Mouse (Mus musculus) frontal cortex, adult (tissue): ENCODE measurements at regions not wholly inside any gene's neighbourhood (a gene's known extent, or its start where the extent isn't known, plus 50 kb on each side); places are given as distances from the start of the nearest gene placed in this dataset.

Experiments used
- ATAC-seq: cut with Nextera tagmentation; 2 replicates; pipeline ENCODE4 v1.9.2; 2017; ENCODE audit warnings: mild to moderate bottlenecking, moderate library complexity, mixed read lengths; ENCODE audit not compliant: low TSS enrichment

DNA sequence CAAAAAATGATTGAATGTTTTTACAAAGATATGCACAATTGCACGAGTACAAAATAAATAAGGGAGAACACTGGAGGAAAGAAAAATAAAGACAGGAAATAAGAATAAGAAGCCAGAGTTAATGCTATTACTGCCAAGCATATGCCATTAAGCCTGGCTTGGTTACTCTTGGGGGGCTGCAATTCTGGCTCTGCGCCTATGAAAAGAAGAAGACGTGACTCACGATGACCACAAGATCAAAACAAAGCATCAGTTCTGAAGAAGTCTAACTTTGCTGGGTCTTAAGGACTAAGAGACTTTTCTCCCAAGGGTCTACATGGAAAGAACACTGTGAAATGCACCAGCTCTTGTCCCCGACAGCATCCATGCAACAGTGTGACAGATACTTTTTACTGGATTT lies 454.8 kb upstream of the Mpdz start:
- no peak for ATAC-seq

DNA sequence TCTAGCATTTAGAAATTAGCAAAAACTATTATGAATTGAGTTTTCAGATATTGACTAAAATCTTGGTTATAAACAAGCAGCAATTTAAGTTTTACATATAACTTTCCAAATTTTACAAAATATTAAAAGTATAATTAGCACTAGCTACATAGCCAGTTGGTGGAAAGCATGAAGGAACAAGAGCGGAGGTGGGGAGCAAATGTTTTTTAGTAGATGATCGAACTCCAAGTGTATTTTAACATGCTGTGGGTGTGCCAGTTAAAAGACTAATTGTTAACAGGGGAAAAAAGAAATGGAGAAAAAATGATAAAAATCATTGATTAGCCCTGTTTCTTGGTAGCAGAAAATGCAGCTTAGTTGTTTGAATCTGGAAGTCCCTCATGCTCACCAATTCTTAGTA lies 426.3 kb upstream of the Mpdz start:
- ATAC-seq, result no peak

DNA sequence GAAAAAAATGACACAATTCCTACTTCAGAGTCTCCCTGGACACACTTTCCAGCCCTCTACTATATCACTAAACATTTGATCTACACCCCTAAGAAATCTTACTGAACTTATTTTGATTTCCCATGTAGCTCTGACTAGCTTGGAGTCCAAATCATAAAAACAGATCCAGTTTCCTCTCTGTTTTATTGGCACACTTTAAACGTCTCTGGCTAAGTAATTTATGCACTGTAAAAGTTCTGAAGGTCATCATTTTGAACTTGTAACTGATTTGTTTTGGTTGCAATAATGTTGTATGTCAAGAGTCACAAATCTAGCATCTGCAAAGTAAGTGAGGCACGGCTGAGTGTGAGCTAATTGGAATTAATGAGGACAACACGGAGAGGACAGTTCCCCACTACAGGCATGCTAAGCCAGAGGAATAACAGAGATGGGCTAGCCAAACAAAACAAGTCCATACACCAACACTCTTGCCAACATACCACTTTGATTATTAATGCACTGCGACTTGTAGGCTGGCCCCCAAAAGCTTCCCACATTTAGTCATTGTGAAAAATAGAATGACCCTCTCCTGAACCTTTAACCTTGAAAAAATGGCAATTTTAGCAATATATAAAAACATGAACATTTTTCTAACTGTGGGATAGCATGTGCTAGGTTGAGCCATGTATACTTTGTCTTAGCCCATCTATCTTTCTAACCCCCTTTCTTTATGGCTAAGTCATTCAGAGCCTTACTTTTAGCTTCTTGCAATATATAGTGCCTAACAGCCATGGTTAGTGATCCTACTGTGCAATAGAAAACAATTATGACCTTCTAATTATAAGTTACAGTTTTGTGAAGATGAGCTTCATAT lies 399.3 kb upstream of the Mpdz start:
- no peak for ATAC-seq

DNA sequence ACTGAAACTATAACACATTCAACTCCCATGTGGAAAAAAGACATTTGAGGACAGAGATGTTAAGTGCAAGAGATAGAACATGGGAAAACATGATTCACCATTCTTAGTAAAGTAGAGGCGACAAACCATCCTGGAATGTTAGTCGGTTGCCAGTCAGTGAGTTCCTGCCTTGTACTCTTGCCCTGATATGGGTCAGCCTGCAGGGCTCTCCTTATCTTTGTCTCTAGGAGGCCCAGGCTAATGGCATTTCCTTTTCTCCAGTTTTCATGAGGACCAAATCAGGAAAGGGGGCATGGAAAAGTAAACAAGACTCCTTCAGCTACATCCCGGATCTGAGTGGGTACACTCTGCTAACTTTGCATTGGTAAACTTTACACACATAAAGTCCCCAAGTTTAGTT lies 387.4 kb upstream of the Mpdz start:
- no peak for ATAC-seq

DNA sequence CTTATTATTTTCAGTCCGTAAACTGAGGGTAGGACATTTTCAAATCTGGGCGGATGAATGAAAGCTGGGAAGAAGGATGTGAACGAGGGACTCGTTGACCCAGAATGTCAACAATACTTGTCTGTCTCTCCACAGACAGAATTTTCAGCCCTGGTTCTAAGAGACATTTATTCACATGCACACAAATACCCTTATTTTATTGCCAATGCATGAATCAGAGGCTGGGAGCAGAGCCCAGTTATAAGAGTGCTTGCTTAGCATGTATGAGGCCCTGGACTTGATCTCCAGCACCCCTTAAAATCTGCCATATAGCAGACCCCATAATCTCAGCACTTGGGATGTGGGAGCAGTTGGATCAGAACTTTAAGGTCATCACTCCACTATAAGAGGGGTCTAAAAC lies 384.8 kb upstream of the Mpdz start:
- no peak for ATAC-seq

DNA sequence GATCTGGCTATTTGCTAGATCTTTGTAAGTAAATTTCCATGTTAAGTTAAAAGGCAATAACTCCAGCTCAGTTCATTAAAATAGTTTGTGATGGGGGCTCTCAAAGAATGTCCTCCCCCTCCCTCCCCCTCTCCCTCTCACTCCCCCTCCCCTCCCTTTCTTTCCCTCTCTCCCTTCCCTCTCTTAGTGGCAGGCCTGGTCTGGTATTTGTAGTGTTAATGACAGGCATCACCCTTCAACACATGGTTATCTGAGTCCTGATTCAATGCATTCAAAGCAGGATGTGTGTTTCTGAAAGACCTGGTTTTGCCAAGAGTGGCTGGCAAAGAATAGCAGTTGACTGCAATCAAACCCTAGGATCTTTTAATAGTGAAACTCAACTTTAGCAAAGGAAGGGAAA lies 383.4 kb upstream of the Mpdz start:
- ATAC-seq, result no peak

DNA sequence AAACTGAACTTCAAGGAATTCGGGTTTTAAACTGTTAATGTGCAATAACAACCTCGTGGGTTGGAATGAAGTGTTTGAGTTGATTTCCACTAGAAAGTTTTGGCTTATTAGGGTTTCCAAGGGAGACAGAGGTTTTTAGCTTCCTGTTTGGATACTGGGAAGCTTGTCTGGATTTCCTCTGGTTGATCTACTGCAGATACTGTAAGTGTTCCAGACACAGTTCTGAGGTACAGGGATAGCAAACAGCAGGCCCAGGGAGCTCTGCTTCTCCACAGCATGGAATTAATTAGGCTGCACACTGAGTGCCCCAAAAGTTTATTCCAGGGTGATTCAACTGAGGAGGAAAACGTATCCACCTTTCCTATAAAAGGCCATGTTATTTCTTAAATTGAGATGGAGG lies 381.0 kb upstream of the Mpdz start:
- ATAC-seq, result peak; percentile 50; the same call in 1 of the 2 replicates

DNA sequence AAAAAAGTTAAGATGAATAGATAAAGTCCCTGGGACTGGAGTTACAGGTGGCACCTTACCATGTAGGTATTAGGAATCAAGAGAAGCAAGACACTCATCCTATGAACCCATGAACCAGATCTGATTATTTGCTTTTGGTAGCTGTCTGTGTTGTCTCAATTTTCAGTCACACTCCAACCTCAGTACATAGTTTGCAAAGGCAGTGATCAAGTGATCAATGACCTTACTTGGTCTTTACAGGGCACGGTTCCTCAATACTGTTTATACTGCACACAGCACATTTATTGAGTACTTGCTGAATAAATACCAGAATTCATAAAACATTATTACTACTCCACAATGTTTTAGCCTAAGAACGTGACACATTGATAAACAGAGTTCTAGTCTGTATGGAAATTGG lies 346.7 kb upstream of the Mpdz start:
- ATAC-seq, result no peak

DNA sequence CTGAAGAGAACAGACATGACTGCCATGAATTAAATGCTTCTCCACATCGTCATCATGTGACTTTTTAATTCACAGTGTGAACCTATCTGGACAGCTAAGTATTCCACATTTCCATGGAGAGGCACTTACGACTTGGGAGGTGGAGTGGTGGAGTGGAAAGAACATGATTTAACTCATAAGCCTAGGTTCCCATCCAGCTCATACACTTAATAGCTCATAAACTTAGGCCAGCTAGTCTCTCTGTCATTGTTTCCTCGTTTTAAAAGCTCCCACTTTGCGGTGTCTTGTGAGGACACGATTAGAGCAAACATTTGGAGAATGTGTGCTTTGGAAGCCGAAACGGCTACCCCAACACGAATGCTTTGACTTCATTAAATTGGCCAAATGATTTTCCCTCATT lies 346.0 kb upstream of the Mpdz start:
- ATAC-seq, result no peak

DNA sequence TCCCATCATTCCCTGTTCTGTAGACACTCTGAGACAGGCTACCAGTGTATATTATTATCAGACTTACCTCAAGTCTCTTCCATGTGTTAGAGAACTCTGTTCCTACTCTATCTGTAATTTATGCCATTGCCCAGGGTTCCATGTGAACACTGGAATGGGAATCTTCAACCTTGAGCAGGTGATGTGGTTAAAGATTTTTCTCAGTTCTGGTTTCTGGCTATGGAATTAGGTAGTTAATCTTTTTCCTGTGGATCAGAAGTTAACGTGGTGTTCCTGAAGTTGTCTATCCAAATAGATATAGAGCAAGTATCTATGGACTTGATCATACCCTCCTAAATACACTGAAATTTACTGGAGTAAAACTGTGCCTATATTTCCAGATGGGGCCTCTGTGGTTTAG lies 339.4 kb upstream of the Mpdz start:
- ATAC-seq, result no peak

DNA sequence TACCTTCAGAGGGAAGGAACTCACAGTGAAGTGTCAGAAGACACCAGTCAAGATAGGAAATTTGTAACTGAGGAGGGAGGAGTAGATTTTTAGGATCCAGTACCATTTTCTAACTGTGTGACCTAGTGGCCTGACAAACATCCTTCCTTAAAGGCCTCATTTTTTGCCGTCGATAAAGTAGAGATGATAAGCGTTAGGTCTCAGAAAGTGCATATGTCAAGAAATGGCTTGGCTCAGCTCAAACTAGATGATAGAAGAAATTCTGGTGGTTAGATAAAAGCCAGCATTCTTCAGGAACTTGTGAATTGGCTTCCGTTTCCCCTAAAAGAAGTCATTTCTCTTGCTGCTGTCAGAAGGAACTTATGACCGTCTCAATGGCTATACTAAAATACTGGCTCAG lies 324.1 kb upstream of the Mpdz start:
- no peak for ATAC-seq

DNA sequence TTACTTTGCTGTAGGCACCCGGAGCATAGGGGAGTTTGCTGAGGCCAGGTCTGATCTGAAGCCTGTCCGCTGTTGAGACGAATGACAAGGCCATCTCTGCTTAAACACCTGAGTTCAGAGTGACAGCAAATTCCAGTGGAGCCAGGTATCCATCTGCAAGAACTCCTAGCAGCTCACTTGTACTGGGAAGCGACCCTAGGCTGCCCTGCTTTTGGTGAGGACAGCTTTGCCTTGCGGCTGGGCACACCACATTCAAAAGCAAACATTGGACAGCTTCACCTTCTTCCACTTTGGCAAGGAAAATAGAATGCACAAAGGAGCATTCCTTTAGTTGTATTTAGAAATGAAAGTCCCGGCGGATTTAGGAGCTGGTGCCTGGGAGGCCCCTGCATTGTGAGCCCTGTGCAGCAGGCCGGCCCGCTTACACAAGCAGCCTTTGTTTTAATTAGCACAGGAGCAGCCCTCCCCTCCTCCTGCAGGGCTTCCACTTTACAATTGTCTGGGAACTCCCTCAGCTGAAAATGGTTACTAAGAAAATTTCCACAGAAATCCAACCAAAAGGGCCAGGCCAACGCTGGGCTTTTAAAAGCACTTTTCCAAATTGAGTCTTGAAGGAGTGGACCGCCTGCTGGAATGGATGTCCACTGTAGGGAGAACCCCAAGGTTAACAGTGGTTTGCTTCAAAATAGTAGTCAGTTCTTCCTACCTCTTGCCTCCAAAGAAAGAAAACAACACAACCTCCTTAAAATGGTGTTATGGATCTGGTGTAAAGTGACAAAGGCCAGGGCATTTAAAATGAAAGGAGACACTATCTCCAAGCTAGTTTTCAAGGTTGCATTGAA lies 321.6 kb upstream of the Mpdz start:
- peak; percentile 82 for ATAC-seq

DNA sequence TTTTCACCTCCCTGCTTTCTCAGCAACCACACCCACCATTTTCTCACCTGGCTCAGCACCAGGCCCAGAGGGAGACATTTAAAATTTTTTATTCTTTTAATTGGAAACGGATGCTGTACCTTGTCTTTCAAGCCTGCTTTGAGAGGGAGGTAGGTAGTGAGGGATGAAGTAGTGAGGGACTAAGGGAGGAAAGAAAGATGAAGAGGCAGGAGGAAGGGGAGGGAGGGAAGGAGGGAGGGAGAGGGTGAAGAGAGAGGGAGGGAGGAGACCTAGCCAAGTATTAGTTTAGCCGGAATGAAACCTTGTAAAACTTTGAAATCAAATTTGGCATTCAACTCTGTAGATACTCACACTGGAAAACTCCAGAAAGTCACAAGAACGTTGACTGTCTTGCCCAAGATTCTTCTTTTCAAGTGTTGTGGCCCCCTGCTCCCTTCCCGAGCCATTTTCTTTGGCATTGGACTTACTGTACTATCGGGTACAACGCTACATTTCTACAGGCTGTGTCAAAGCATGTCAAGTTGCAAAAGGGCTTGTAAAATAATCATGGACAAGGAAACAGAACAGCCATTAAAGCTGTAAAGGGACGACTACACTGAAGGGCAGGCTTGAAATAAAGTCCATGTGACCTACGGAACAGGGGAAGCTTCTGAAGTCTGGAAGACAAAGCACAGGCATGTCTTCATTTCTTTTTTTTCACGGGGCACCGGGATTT lies 320.9 kb upstream of the Mpdz start:
- no peak; the same call in 1 of the 2 replicates for ATAC-seq

DNA sequence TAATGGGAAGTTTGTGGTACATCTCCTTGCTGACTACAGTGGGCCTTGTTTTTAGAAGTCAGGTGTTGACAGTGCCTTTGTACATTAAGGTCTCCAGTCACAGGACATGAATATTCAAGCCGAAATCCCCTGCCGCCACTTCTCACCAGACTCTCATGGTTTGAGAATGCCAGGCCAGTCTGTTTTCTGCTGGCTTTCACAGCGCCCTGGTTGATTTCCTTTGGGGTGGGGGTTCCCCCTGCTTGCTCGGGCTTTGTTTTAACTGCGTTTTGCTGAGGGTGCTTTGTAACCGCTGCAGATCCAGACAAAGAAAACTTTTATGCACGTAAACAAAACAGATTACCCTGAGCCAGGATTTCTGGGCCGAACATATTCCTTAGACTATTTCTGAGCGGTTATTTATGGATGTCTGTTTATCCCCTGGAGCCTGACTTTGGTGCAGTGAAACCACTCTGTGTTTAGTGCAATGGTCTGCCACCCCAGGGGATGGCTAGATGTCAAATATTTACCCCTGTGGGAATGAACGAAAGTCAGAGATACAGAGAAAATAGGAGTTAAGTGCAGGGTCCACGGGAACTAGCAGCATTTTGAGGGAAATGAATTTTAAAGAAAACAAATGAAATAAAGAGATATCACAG lies 320.1 kb upstream of the Mpdz start:
- no peak for ATAC-seq

DNA sequence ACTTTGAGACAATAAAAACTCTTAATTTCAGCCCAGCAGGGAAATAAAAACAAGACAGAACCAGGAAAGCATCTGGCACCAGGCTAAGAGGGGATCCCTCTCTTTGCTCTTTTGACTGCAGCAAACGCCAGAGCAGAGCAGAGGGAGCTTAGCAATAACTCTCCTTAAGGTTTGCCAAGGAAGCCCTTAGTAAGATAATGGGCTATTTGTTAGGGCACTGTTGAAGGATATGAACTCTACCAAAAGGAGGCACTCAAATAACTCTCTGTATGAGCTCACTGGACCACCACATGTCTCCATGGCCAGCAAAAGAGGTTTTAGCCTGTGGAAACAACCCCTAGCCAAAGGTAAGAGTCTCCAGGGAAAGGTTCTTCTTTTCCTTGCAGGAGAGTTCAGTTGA lies 315.3 kb upstream of the Mpdz start:
- ATAC-seq, result no peak

DNA sequence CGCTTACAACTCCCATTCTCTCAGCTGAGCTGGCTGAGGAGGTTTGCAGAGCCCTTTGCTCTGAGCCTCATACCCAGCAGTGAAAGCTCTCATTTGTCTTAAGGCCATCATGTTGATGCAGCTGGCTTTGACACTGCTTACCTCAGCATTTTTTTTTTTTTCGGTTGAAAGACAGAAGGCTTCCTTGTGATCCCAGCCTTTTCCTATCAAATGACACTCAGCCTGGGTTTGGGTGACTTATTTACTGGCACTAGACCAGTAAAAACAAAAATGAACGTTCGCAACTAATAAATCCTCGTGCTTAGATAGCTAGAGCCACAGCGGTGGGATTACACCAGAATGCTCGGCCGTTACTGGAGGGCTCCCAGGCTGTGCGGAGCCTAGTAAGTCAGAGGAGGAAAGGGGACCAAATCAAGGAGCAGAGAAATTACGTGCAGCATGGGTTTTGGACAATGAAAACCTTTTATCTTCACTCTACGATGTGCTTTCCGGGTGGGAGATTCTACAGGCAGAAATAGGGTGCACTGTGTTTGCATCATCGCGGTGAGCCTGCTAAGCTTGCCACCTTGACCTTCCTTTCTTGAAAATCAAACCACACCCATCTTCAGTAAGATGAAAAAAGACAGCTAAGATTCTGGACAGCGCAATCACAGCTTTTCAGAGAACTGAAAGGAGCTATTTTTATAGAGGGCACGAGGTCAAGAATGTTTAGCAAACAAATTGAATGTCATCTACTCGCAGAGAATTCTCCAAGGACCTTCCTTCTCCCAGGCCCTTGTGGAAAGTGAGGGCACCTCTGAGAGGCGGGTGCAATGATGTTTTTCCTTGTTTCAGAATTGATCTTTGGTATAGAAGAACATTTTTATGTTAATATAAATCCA lies 302.3 kb upstream of the Mpdz start:
- peak; percentile 77 for ATAC-seq

DNA sequence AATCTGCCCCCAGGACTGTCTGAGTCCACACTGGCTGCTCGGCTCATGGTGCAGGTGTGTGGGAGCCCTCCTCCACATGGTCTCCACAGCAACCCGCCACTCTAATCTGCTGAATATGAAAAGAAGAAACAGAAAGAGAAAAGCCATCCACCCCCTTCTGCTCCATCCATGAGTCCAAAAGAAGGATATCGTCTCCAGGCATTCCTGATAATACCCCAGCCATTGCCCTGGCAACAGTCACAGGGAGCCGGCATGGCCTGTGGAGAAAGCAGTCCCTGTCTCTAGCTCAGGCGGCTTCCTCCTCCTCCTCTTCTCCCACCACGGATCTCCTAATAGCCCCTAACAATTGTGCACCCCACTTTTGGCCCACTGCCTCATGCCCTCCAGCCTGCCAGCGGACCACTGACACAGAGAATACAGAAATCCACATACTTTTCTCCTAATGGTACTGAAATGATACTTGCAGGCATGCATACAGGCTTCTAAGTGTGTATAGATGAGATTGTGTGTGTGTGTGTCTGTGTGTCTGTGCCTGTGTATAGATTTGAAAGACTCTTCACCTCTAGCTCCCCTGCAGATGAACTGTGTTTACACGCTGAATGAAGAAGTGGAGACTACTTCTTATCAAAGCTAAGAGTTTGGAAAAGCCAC lies 301.5 kb upstream of the Mpdz start:
- peak; percentile 93 for ATAC-seq

DNA sequence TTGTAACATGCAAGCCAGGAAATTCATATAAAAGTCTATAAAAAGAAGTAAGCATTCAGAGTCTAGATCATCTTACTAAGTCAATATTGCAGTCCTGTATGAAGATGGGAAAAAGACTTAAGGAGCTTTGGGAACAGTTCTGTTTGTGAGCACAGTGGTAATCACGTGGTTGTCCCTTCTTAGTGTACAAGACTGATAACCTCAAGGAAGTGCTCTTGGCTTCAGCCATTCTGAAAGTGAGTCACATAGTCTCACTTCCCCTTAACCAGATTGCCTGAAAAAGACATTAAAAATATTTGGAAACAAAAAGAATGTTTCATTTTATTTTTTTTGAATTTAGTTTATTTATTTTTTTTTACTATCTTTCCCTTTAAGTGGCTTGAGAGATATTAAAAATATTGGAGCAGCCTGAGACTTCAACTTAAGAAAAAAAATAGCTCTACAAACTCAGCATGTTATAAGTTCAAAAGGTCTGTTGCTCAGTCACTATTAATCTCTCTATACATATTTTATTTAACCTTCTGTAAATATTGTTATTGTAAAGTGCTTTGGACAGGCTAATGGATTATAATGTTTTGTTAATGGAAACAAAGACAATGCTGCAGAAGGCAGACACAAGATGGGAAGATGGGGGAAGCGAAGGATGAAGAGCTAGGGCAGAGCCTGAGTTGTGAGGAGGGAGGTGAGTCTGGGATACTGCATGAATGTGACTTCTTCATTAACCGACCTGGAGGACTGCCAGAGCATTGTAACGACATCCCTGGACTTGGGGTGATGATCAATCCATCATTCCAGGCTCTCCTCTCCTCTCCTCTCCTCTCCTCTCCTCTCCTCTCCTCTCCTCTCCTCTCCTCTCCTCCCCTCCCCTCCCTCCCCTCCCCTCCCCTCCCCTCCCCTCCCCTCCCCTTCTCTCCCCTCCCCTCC lies 300.2 kb upstream of the Mpdz start:
- no peak for ATAC-seq

DNA sequence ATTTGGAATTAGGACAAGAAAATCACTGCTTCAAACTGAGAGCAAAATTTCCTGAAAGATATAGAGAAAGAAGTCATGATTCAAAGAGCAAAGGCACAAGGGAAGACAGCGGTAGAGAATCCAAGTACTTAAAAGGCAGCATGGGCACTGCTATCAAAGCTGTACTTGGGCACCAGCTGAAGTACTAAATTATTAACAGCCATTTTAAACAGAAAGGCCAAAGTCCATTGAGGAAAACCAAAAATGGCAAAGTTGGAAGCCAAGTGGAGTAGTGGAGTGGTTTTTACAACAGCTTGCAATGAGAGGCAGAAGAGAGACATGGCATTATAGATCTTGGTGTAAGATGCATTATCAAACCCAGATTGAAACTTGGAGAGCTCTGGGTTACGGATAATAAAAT lies 291.8 kb upstream of the Mpdz start:
- no peak for ATAC-seq
